Mouse (Mus musculus): Measurements from ENCODE around the gene Nap1l1. TPM values are rescaled to one million over a fixed set of nuclear protein-coding genes. Genes with fewer than 3 reads are reported as not detected.

Gene Nap1l1
- total and polyA plus RNA-seq, 3 experiments: 196 to 1,342 (median 360) TPM

GRCm38 (mm10) chr10:111459874-111460273 is 13.1 kb upstream of the Nap1l1 start:
- DNase-seq (ENCODE audit: extremely low read depth): no peak
- dilution Hi-C loops (cut with MboI; ENCODE audit: extremely low pct_ligation_motif_present, extremely low pct_unique_long_range_greater_than_20kb, low sequenced_read_pairs): no loop called here
- TF ChIP-seq MXI1 (IDR thresholded peaks at IDR 0.05; ENCODE audit: low read depth, low read length) (no peak), SMC3 (IDR thresholded peaks at IDR 0.05; ENCODE audit: low read depth, low read length) (no peak), CTCF (conservative IDR thresholded peaks at IDR 0.05 in 1 of 2, IDR thresholded peaks at IDR 0.05 in 1 of 2; ENCODE audit: low read depth in 2 of 2, low read length in 2 of 2) (no peak), MAFK (IDR thresholded peaks at IDR 0.05; ENCODE audit: insufficient replicate concordance, low read length) (no peak)
- in situ Hi-C loops (cut with MboI; ENCODE audit: low pct_ligation_motif_present, low pct_unique_long_range_greater_than_20kb, low sequenced_read_pairs): no loop called here
- Histone ChIP-seq H3K4me3 (replicated peaks in 1 of 3; ENCODE audit: low read depth in 2 of 3, low read length in 2 of 3, poor library complexity in 1 of 3) (no peak overlapping the region), H3K9ac (ENCODE audit: insufficient read depth, low read depth) (no peak overlapping the region), H3K9me3 (replicated peaks; ENCODE audit: low read length) (no peaks in the 10 kb centered on the region), H3K79me2 (replicated peaks; ENCODE audit: control insufficient read depth, extremely low read depth, insufficient read depth, poor library complexity, severe bottlenecking) (no peaks in the 10 kb centered on the region), H3K27me3 (replicated peaks) (no peaks in the 10 kb centered on the region), H3K27ac (ENCODE audit: insufficient read depth, low read depth) (no peak overlapping the region), H3K4me2 (ENCODE audit: insufficient read depth, low read depth, poor library complexity, severe bottlenecking) (no peak overlapping the region), H3K4me1 (ENCODE audit: control insufficient read depth in 1 of 2, insufficient read depth in 2 of 2) (peaks cover 10 to 35% of the 10 kb centered on the region in 2 experiments; a peak in 3 of 4 replicates), H3K36me3 (replicated peaks in 1 of 2; ENCODE audit: control insufficient read depth in 1 of 2, insufficient read depth in 1 of 2, low read length in 1 of 2) (no peaks in the 10 kb centered on the region)

GRCm38 (mm10) chr10:111460381-111460780 is 12.6 kb upstream of the Nap1l1 start:
- TF ChIP-seq E2F4 (IDR thresholded peaks at IDR 0.05; ENCODE audit: insufficient replicate concordance, low read depth, low read length): no peak
- no peak for TF ChIP-seq CHD1 (IDR thresholded peaks at IDR 0.05; ENCODE audit: low read depth, low read length)
- no peak for TF ChIP-seq CTCF (conservative IDR thresholded peaks at IDR 0.05 in 1 of 2, IDR thresholded peaks at IDR 0.05 in 1 of 2; ENCODE audit: low read depth in 2 of 2, low read length in 2 of 2)
- TF ChIP-seq SMC3 (IDR thresholded peaks at IDR 0.05; ENCODE audit: low read depth, low read length): no peak
- TF ChIP-seq SIN3A (IDR thresholded peaks at IDR 0.05; ENCODE audit: low read length): no peak
- no peak for TF ChIP-seq PAX5 (IDR thresholded peaks at IDR 0.05; ENCODE audit: low read length)
- no peak for TF ChIP-seq MAX (IDR thresholded peaks at IDR 0.05; ENCODE audit: low read length)
- TF ChIP-seq ZMIZ1 (IDR thresholded peaks at IDR 0.05; ENCODE audit: low read depth, low read length): no peak
- no peak for TF ChIP-seq EP300 (IDR thresholded peaks at IDR 0.05; ENCODE audit: low read length)
- no peak for TF ChIP-seq MYC (IDR thresholded peaks at IDR 0.05; ENCODE audit: low read depth, low read length)
- TF ChIP-seq POLR2A (IDR thresholded peaks at IDR 0.05; ENCODE audit: low read depth, low read length): no peak
- no peak for TF ChIP-seq ZNF384 (IDR thresholded peaks at IDR 0.05; ENCODE audit: low read depth, low read length)
- TF ChIP-seq USF1 (IDR thresholded peaks at IDR 0.05; ENCODE audit: low read depth, low read length): no peak
- TF ChIP-seq ELF1 (IDR thresholded peaks at IDR 0.05; ENCODE audit: low read depth, low read length): no peak
- no peak for TF ChIP-seq MAFK (IDR thresholded peaks at IDR 0.05; ENCODE audit: insufficient replicate concordance, low read length)
- TF ChIP-seq CHD2 (IDR thresholded peaks at IDR 0.05; ENCODE audit: low read length): no peak
- TF ChIP-seq ZC3H11A (IDR thresholded peaks at IDR 0.05; ENCODE audit: low read depth, low read length): no peak
- TF ChIP-seq TBP (conservative IDR thresholded peaks at IDR 0.05; ENCODE audit: low read depth, low read length): no peak
- no peak for TF ChIP-seq JUN (IDR thresholded peaks at IDR 0.05; ENCODE audit: insufficient read depth, low read depth, low read length)
- no peak for TF ChIP-seq NELFE (IDR thresholded peaks at IDR 0.05; ENCODE audit: low read depth, low read length)
- Histone ChIP-seq H3K4me1 (ENCODE audit: control insufficient read depth in 1 of 2, insufficient read depth in 2 of 2) (peaks cover 7 to 32% of the 10 kb centered on the region in 2 experiments; a peak in 3 of 4 replicates), H3K4me3 (replicated peaks in 1 of 3; ENCODE audit: low read depth in 2 of 3, low read length in 2 of 3, poor library complexity in 1 of 3) (no peak overlapping the region), H3K9ac (ENCODE audit: insufficient read depth, low read depth) (no peak overlapping the region), H3K27ac (ENCODE audit: insufficient read depth, low read depth) (no peak overlapping the region), H3K9me3 (replicated peaks; ENCODE audit: low read length) (no peaks in the 10 kb centered on the region), H3K27me3 (replicated peaks) (no peaks in the 10 kb centered on the region), H3K36me3 (replicated peaks in 1 of 2; ENCODE audit: control insufficient read depth in 1 of 2, insufficient read depth in 1 of 2, low read length in 1 of 2) (no peaks in the 10 kb centered on the region), H3K4me2 (ENCODE audit: insufficient read depth, low read depth, poor library complexity, severe bottlenecking) (no peak overlapping the region), H3K79me2 (replicated peaks; ENCODE audit: control insufficient read depth, extremely low read depth, insufficient read depth, poor library complexity, severe bottlenecking) (no peaks in the 10 kb centered on the region)
- in situ Hi-C loops (cut with MboI; ENCODE audit: low pct_ligation_motif_present, low pct_unique_long_range_greater_than_20kb, low sequenced_read_pairs): no loop called here
- no peak for DNase-seq (ENCODE audit: extremely low read depth)
- dilution Hi-C loops (cut with MboI; ENCODE audit: extremely low pct_ligation_motif_present, extremely low pct_unique_long_range_greater_than_20kb, low sequenced_read_pairs): no loop called here
